Mouse (Mus musculus) midbrain, embryonic 16.5 days (tissue): ENCODE results near the gene Paqr5. TPM values are rescaled to one million over a fixed set of nuclear protein-coding genes. Genes with fewer than 3 reads are reported as not detected.

ENCODE experiments used
- ATAC-seq: fragments of 200-750 bp; cut with Nextera tagmentation; 2 replicates; pipeline ENCODE4 v1.8.0; 2017; ENCODE audit warnings: moderate TSS enrichment
- H3K27ac ChIP-seq: fragments of 300-500 bp; sonication (generic); 2 replicates; pipeline ENCODE4 v1.5.1; 2014; ENCODE audit warnings: mild to moderate bottlenecking, low read length, mixed read lengths
- H3K27me3 ChIP-seq: fragments of 300-500 bp; sonication (generic); 2 replicates; pipeline ENCODE4 v1.6.1; 2014; ENCODE audit warnings: low read depth, low read length, mixed read lengths; ENCODE audit not compliant: control insufficient read depth, insufficient read depth
- H3K36me3 ChIP-seq: fragments of 300-500 bp; sonication (generic); 2 replicates; pipeline ENCODE4 v1.6.1; 2014; ENCODE audit warnings: mild to moderate bottlenecking, low read length, moderate library complexity, mixed read lengths; ENCODE audit not compliant: control insufficient read depth, insufficient read depth
- H3K4me1 ChIP-seq: fragments of 300-500 bp; sonication (generic); 2 replicates; pipeline ENCODE4 v1.6.1; 2014; ENCODE audit warnings: mild to moderate bottlenecking, low read length, mixed read lengths; ENCODE audit not compliant: control insufficient read depth, insufficient read depth
- H3K4me2 ChIP-seq: fragments of 300-500 bp; sonication (generic); 2 replicates; pipeline ENCODE4 v1.6.1; 2014; ENCODE audit warnings: mild to moderate bottlenecking, low read length, mixed read lengths
- H3K4me3 ChIP-seq: fragments of 300-500 bp; sonication (generic); 2 replicates; pipeline ENCODE4 v1.5.1; 2014; ENCODE audit warnings: low read depth, mild to moderate bottlenecking, low read length, moderate library complexity, mixed read lengths
- H3K9ac ChIP-seq: fragments of 300-500 bp; sonication (generic); 2 replicates; pipeline ENCODE4 v1.6.1; 2014; ENCODE audit warnings: low read depth, low read length, mixed read lengths
- H3K9me3 ChIP-seq: fragments of 300-500 bp; sonication (generic); replicated peaks from 2 replicates; pipeline ENCODE4 v1.6.1; 2014; ENCODE audit warnings: mild to moderate bottlenecking, low read length, mixed read lengths; ENCODE audit not compliant: control insufficient read depth, poor library complexity, severe bottlenecking
- WGBS: fragments of 180-500 bp; shearing (Covaris S2); extraction: QIAGEN DNeasy Blood & Tissue Kit; methylation state at CpG from one replicate; pipeline ENCODE4 v1.1.7; 2014; 5-methylcytosine and 5-hydroxymethylcytosine counted together
- polyA plus RNA-seq: library from polyadenylated mRNA; unstranded; fragments of >200 nt; fragmentation: Nextera tagmentation; extraction: Ambion mirVana; gene quantifications from 2 replicates; pipeline ENCODE4 v1.2.1, GENCODE M21; 2015

Gene Paqr5
- polyA plus RNA-seq, 1 experiment from 2014 or later: 0.18 TPM

DNA sequence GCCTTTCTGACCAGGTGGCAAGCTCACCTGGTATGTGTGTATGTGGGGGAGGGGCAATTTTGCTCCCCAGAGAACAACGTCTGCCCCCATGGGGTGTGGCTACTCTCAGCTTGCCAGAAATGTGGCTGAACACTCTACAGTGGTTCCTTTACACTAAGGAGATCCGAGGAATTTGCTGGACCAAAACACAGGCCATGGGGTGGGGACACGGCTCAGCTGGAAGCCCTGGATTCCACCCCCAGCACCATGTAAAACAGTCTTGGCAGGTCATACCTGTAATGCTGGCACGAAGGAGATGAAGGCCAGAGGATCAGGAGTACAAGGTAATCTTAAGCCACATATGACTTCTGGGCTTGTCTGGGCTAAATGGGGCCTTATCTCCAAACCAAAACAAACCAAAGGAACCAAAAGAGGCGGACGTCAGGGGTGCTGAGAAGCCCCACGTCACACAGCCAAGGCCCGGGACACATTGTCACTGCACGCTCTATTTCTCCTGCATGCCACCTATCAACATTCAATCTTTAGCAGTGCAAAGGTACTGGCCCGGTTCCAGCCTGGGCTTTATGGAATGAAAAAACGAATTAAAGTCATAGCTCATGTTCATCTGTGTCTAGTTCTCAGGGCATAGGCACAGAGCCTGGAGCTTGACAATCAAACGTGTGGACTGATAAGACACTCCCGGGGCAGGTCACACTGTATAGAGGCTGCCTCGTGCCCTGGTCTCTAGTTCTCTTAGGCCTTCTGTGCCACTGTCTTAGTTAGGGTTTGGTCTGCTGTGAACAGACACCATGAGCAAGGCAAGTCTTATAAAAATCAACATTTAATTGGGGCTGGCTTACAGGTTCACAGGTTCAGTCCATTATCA, 8.2 kb downstream of the Paqr5 start:
- Histone ChIP-seq H3K4me3 (no peak overlapping the region), H3K9me3 (no peaks in the 10 kb centered on the region), H3K4me2 (no peak overlapping the region), H3K4me1 (no peaks in the 10 kb centered on the region), H3K36me3 (no peaks in the 10 kb centered on the region), H3K9ac (no peak overlapping the region), H3K27me3 (no peaks in the 10 kb centered on the region), H3K27ac (no peak overlapping the region)
- WGBS: 85% methylated on average over 14 of the region's 14 CpGs
- ATAC-seq: no peak

- no peaks in the 10 kb centered on the region for H3K36me3 ChIP-seq
- H3K9me3 ChIP-seq: no peaks in the 10 kb centered on the region
- no peak overlapping the region for H3K4me3 ChIP-seq
- H3K9ac ChIP-seq: no peak overlapping the region
- WGBS: 91% methylated on average over 6 of the region's 6 CpGs
- H3K27ac ChIP-seq: no peak overlapping the region
- H3K27me3 ChIP-seq: no peaks in the 10 kb centered on the region
- no peak overlapping the region for H3K4me2 ChIP-seq
- no peaks in the 10 kb centered on the region for H3K4me1 ChIP-seq
- no peak for ATAC-seq
Observed at GRCm38 (mm10) chr9:62017329-62017728, 9.3 kb downstream of the Paqr5 start.

- Histone ChIP-seq H3K4me3 (no peak overlapping the region), H3K27ac (no peak overlapping the region)
Observed at GRCm38 (mm10) chr9:62015504-62015903, 11.2 kb downstream of the Paqr5 start.

DNA sequence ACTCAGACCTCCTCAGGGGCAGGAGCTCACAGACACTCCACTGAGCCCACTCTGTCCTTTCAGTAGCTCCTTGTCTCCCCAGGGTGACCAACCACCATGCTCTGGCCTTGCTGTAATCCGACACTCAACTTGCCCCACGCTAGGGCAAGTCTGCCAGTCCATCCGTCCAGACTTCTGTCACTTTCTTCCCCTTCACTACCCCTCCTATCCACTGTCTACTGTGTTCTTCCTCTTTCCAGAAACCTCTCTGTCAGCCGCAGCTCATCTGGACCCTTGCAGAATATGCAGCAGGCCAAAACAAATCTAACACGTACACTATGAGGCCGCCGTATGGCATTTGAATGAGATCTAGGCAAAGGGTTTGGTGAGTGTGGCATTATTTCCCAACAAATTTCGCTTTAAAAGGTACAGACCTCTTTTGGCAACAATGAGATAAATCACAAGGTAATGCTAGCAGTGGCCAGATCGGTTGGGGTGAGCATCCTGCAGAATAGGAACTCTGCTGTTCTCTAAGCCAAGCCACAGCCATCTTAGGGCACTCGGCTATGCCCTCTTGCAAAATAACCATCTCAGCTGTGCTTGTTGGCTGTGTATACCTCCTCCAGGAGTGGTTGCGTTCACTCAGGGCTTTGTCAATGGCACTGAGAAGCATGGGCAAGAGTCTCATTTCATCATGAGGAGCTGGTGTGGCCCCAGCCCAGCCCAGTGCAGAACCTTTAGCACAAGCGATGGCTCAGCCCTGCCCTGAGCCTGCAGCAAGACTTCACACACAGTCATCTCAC, 13.1 kb downstream of the Paqr5 start:
- ATAC-seq: no peak
- 72% methylated on average over 12 of the region's 12 CpGs for WGBS
- no peak overlapping the region for H3K9ac ChIP-seq
- no peaks in the 10 kb centered on the region for H3K27me3 ChIP-seq
- H3K4me3 ChIP-seq: no peak overlapping the region
- H3K27ac ChIP-seq: no peak overlapping the region
- H3K9me3 ChIP-seq: no peaks in the 10 kb centered on the region
- no peak overlapping the region for H3K4me2 ChIP-seq
- H3K36me3 ChIP-seq: no peaks in the 10 kb centered on the region
- no peaks in the 10 kb centered on the region for H3K4me1 ChIP-seq

More at GRCm38 (mm10) chr9:62015504-62015903, 11.2 kb downstream of the Paqr5 start:
- no peaks in the 10 kb centered on the region for H3K4me1 ChIP-seq
- H3K36me3 ChIP-seq: no peaks in the 10 kb centered on the region
- no peak overlapping the region for H3K9ac ChIP-seq
- no peaks in the 10 kb centered on the region for H3K27me3 ChIP-seq
- no peak for ATAC-seq
- H3K4me2 ChIP-seq: no peak overlapping the region
- H3K9me3 ChIP-seq: no peaks in the 10 kb centered on the region
- 75% methylated on average over 3 of the region's 3 CpGs for WGBS

DNA sequence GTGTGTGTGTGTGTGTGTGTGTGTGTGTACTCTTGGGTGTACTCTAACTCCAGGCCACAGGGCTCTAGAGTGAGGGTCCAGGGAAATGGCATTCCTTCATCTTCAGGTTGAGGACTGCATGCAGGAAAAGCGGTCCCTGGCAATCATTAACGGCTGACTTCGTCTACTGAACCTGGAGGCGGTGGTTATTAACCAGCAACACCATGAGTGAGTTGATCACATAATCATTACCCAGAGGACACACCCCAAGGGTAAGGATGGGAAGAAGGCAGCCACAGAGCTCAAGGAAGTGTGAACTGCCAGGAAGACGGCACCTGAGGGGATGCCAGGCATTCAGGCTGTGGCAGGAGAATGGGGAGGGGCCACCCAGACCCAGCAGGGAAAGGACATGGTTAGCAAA, 18.3 kb downstream of the Paqr5 start:
- no peaks in the 10 kb centered on the region for H3K9me3 ChIP-seq
- WGBS: 81% methylated on average over 5 of the region's 5 CpGs
- no peaks in the 10 kb centered on the region for H3K36me3 ChIP-seq
- no peaks in the 10 kb centered on the region for H3K27me3 ChIP-seq
- H3K4me3 ChIP-seq: no peak overlapping the region
- no peak for ATAC-seq
- no peak overlapping the region for H3K9ac ChIP-seq
- 0 out of 2 replicates have a peak, but pooled peaks cover 2% of the 10 kb centered on the region for H3K4me1 ChIP-seq
- no peak overlapping the region for H3K27ac ChIP-seq
- no peak overlapping the region for H3K4me2 ChIP-seq

GRCm38 (mm10) chr9:62007028-62007427, 19.6 kb downstream of the Paqr5 start:
- H3K27ac ChIP-seq: no peak overlapping the region
- ATAC-seq: no peak
- no peak overlapping the region for H3K4me2 ChIP-seq
- WGBS: 79% methylated on average over 4 of the region's 4 CpGs
- H3K36me3 ChIP-seq: no peaks in the 10 kb centered on the region
- 0 out of 2 replicates have a peak, but pooled peaks cover 4% of the 10 kb centered on the region for H3K4me1 ChIP-seq
- H3K9ac ChIP-seq: no peak overlapping the region
- no peaks in the 10 kb centered on the region for H3K27me3 ChIP-seq
- H3K9me3 ChIP-seq: no peaks in the 10 kb centered on the region
- H3K4me3 ChIP-seq: no peak overlapping the region

- H3K27ac ChIP-seq: no peak overlapping the region
- H3K4me3 ChIP-seq: no peak overlapping the region
- WGBS: 20% methylated on average over 2 of the region's 2 CpGs
- no peak for ATAC-seq
- H3K4me1 ChIP-seq: 0 out of 2 replicates have a peak, but pooled peaks cover 4% of the 10 kb centered on the region
- H3K4me2 ChIP-seq: no peak overlapping the region
- no peak overlapping the region for H3K9ac ChIP-seq
- H3K36me3 ChIP-seq: no peaks in the 10 kb centered on the region
- H3K27me3 ChIP-seq: no peaks in the 10 kb centered on the region
- no peaks in the 10 kb centered on the region for H3K9me3 ChIP-seq
Observed at GRCm38 (mm10) chr9:62003611-62004010, 23.0 kb downstream of the Paqr5 start.

- Histone ChIP-seq H3K27ac (no peak overlapping the region), H3K27me3 (no peaks in the 10 kb centered on the region), H3K4me2 (no peak overlapping the region), H3K36me3 (no peaks in the 10 kb centered on the region), H3K4me3 (no peak overlapping the region), H3K9me3 (no peaks in the 10 kb centered on the region), H3K4me1 (0 out of 2 replicates have a peak, but pooled peaks cover 4% of the 10 kb centered on the region), H3K9ac (no peak overlapping the region)
- ATAC-seq: no peak
- WGBS: 88% methylated on average over 6 of the region's 6 CpGs
Observed at GRCm38 (mm10) chr9:61999653-62000420, 26.8 kb downstream of the Paqr5 start.
